Mouse (Mus musculus) stomach, adult 2 months (tissue): ENCODE data around the gene Rufy2. TPM values are rescaled to one million over a fixed set of nuclear protein-coding genes. Genes with fewer than 3 reads are reported as not detected.

ENCODE experiments used
- polyA plus RNA-seq: library from polyadenylated mRNA; depleted of rRNA; stranded (reverse); fragments of >200 nt; gene quantifications from 2 replicates; pipeline ENCODE4 v1.2.3, GENCODE M21; 2012; rRNA removed

Gene Rufy2
- polyA plus RNA-seq: 0.77 and 0.82 TPM in 2 replicates

GRCm38 (mm10) chr10:62980039-62980954 lies at the start of gene Rufy2:
Rufy2 (plus strand) TSS chr10:62980223.

GRCm38 (mm10) chr10:62946738-62947471 lies 33.1 kb upstream of the Rufy2 start, which contains the start of gene Dna2:
Dna2 (plus strand) TSS chr10:62947026.

GRCm38 (mm10) chr10:63023749-63024579 lies 43.9 kb downstream of the Rufy2 start, which contains the start of the genes Hnrnph3 and Pbld2:
Hnrnph3 (minus strand) TSS chr10:63024217.
Pbld2 (plus strand) TSS chr10:63024315.

GRCm38 (mm10) chr10:63059862-63060261 lies 79.8 kb downstream of the Rufy2 start, which contains the start of gene Pbld1:
Pbld1 (plus strand) TSS chr10:63060162.

Other genes starting within 250 kb of the Rufy2 start
- gene Ccar1, start 187.9 kb upstream of the Rufy2 start, polyA plus RNA-seq: 12.8 and 22.2 TPM in 2 replicates
- 0.01 and 0.38 TPM in 2 replicates for gene Tet1, start 71.2 kb upstream of the Rufy2 start, polyA plus RNA-seq
- gene Slc25a16, start 59.6 kb upstream of the Rufy2 start, polyA plus RNA-seq: 10.4 and 22.5 TPM in 2 replicates
- gene Dna2, start 33.2 kb upstream of the Rufy2 start, polyA plus RNA-seq: 0.67 and 0.70 TPM in 2 replicates
- 1.0 and 2.9 TPM in 2 replicates for gene Hnrnph3, start 44.0 kb downstream of the Rufy2 start, polyA plus RNA-seq
- gene Pbld2, start 44.1 kb downstream of the Rufy2 start, polyA plus RNA-seq: 1.8 and 1.9 TPM in 2 replicates
- 2.7 and 2.9 TPM in 2 replicates for gene Pbld1, start 79.9 kb downstream of the Rufy2 start, polyA plus RNA-seq
- gene Atoh7, start 119.4 kb downstream of the Rufy2 start, polyA plus RNA-seq: 0.06 TPM in 1 of 2 replicates, not detected in the other
- 0.26 and 0.55 TPM in 2 replicates for gene Mypn, start 223.7 kb downstream of the Rufy2 start, polyA plus RNA-seq